Mouse (Mus musculus): ENCODE data around the gene Carns1. TPM values are rescaled to one million over a fixed set of nuclear protein-coding genes. Genes with fewer than 3 reads are reported as not detected.
A peak's percentile ranks its signal among the peaks of the same experiment; 100 is the strongest.

Gene Carns1
- polyA plus RNA-seq, 1 experiment from 2014 or later, result 2.6 TPM

DNA sequence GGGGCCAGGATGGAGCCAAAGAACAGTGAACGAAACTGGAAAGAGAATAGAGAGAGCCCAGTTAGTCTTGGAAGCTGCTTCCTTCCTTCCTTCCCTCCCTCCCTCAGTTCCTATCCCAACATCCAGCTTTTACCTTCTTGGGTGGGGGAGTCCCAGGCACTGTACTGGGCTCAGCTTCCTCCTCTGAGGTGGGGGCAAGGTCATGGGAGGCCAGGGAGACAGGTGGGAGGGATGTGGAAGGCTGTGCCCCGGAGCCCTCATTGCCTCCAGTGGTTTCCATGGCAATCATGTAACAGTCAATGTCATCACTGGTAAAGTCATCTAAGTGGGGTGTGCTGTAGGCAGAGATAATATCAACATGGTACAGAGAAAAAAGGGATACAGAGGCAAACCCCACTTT lies 20.8 kb upstream of the Carns1 start:
- Histone ChIP-seq H3K27me3 (replicated peaks; ENCODE audit: insufficient read depth, low read length) (no peaks in the 10 kb centered on the region), H3K9ac (replicated peaks; ENCODE audit: low read depth) (no peak overlapping the region), H3K4me1 (ENCODE audit: insufficient read depth, low read depth, low read length) (peaks cover 2% of the 10 kb centered on the region; the same call in 1 of the 2 replicates), H3K4me2 (replicated peaks; ENCODE audit: low read depth, low read length) (no peak overlapping the region), H3K4me3 (ENCODE audit: low read depth, low read length) (no peak overlapping the region), H3K36me3 (ENCODE audit: insufficient read depth, low read length) (peaks cover 24% of the 10 kb centered on the region; the same call in 1 of the 2 replicates), H3K27ac (ENCODE audit: low read length) (no peak overlapping the region), H3K9me3 (ENCODE audit: low read length) (no peaks in the 10 kb centered on the region)
- ATAC-seq (no peak), DNase-seq (ENCODE audit: low spot score) (no peak)
- TF ChIP-seq EP300 (IDR thresholded peaks at IDR 0.05) (no peak), CTCF (IDR thresholded peaks at IDR 0.05) (no peak)
- 46% methylated on average over 2 of the region's 2 CpGs for WGBS

DNA sequence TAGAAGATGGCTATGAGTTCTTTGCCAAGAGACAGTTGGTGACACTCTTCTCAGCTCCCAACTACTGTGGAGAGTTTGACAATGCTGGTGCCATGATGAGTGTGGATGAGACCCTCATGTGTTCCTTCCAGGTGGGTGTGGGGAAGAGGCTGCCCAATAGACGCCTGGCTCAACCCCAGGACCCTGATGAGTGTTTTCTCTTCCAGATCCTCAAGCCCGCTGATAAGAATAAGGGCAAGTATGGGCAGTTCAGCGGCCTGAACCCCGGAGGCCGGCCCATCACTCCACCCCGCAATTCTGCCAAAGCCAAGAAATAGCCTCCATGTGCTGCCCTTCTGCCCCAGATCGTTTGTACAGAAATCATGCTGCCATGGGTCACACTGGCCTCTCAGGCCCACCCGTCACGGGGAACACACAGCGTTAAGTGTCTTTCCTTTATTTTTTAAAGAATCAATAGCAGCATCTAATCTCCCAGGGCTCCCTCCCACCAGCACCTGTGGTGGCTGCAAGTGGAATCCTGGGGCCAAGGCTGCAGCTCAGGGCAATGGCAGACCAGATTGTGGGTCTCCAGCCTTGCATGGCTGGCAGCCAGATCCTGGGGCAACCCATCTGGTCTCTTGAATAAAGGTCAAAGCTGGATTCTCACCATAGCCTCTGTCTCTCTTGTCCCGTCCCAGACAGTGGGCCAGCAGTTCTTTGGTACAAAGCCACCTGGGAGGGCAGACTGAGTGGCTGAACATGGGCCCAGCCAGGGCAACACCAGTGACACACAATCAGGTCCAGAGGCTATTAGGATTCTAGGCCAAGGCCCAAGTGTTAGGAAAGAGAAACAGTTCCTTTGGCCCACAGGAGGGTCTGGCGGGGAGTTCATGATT lies 19.7 kb upstream of the Carns1 start:
- WGBS, result 76% methylated on average over 12 of the region's 12 CpGs
- H3K27ac ChIP-seq (ENCODE audit: low read length), result no peak overlapping the region
- H3K36me3 ChIP-seq (ENCODE audit: insufficient read depth, low read length), result peaks cover 24% of the 10 kb centered on the region; the same call in 1 of the 2 replicates
- DNase-seq (ENCODE audit: low spot score), result no peak
- TF ChIP-seq CTCF (IDR thresholded peaks at IDR 0.05), result no peak
- TF ChIP-seq EP300 (IDR thresholded peaks at IDR 0.05), result no peak
- H3K27me3 ChIP-seq (replicated peaks; ENCODE audit: insufficient read depth, low read length), result no peaks in the 10 kb centered on the region
- peaks cover 8% of the 10 kb centered on the region; the same call in 1 of the 2 replicates for H3K4me1 ChIP-seq (ENCODE audit: insufficient read depth, low read depth, low read length)
- no peak for ATAC-seq
- no peak overlapping the region for H3K4me2 ChIP-seq (replicated peaks; ENCODE audit: low read depth, low read length)
- no peak overlapping the region for H3K9ac ChIP-seq (replicated peaks; ENCODE audit: low read depth)
- H3K9me3 ChIP-seq (ENCODE audit: low read length), result no peaks in the 10 kb centered on the region
- H3K4me3 ChIP-seq (ENCODE audit: low read depth, low read length), result no peak overlapping the region

DNA sequence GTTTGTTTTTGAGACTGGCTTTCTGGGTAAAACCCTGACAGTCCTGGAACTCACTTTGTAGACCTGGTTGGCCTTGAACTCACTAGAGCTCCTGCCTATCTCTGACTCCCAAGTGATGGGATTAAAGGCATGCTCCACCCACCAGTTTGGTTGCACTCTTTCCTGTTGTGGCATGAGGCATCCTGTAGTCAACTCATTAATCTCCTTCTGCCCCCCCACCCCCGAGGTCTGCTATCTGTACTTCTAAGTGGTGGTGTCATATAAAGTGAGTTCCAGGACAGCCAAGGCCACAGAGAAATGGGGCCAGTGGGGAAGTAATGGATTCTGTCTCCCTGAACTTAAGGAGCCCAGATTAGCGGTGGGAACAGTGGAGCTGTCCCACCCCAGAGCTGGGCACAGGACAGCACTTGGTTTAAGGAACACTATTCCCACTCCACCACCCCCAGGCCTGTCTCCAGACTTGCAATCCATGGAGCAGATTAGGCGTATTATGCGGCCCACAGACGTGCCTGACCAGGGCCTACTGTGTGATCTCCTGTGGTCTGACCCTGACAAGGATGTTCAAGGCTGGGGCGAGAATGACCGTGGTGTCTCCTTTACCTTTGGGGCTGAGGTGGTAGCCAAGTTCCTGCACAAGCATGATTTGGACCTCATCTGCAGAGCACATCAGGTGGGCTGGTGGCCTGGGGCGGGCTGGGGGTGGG lies 18.9 kb upstream of the Carns1 start:
- no peak overlapping the region for H3K4me2 ChIP-seq (replicated peaks; ENCODE audit: low read depth, low read length)
- no peak overlapping the region for H3K27ac ChIP-seq (ENCODE audit: low read length)
- H3K9ac ChIP-seq (replicated peaks; ENCODE audit: low read depth), result no peak overlapping the region
- TF ChIP-seq CTCF (IDR thresholded peaks at IDR 0.05) (no peak), EP300 (IDR thresholded peaks at IDR 0.05) (no peak)
- ATAC-seq (no peak), DNase-seq (ENCODE audit: low spot score) (no peak)
- no peak overlapping the region for H3K4me3 ChIP-seq (ENCODE audit: low read depth, low read length)
- 78% methylated on average over 8 of the region's 8 CpGs for WGBS
- no peaks in the 10 kb centered on the region for H3K27me3 ChIP-seq (replicated peaks; ENCODE audit: insufficient read depth, low read length)
- peaks cover 8% of the 10 kb centered on the region; the same call in 1 of the 2 replicates for H3K4me1 ChIP-seq (ENCODE audit: insufficient read depth, low read depth, low read length)
- H3K9me3 ChIP-seq (ENCODE audit: low read length), result no peaks in the 10 kb centered on the region
- H3K36me3 ChIP-seq (ENCODE audit: insufficient read depth, low read length), result peaks cover 24% of the 10 kb centered on the region; the same call in 1 of the 2 replicates

DNA sequence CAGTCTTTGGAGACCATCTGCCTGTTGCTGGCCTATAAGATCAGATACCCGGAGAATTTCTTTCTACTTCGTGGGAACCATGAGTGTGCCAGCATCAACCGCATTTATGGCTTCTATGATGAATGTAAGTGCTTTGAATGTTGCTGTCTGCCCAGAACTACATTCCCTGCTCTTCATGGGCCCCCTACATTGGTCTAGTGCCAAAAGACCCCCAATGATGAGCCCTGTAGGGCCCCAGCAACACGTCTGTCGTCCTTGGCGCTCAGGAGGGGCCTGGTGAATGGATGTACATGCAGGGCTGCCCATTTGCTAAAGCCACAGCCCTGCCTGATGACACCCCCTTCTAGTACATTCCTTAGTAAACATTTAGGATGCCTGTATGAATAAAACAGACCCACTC lies 17.9 kb upstream of the Carns1 start:
- H3K4me1 ChIP-seq (ENCODE audit: insufficient read depth, low read depth, low read length), result peaks cover 8% of the 10 kb centered on the region; the same call in 1 of the 2 replicates

DNA sequence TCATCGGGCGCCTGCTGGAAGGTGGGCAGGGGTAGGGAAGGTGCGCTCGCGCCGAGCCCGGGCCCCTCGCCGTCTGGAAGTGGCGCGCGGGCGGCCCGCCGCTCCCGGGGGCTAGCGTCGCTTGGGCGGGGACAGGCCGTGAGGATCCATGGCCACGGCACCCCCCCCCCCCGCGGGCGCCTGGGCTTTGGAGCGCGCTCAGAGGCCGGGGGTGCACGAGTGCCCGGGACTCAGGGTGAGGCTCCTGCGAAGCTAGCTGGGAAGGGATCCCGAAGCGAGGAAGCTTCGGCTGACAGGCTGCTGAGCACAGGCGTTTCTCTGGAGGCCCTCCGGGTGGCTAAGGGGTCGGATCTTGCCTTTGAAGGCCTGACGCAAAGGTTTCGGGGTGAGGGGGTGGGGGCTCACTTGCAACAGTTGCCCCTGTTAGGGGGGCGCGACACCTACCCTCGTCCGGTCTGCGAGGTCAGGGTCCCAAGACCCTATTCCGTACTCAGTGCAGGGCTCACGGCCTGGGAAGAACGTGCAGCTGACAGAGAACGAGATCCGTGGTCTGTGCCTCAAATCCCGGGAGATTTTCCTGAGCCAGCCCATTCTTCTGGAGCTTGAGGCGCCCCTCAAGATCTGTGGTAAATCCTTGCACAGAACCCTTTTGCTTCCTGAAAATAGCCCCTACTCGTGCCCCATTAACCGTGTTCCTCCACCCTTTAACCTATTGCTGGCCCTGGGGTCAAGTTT lies 17.1 kb upstream of the Carns1 start:
- no peak for TF ChIP-seq EP300 (IDR thresholded peaks at IDR 0.05)
- no peak for TF ChIP-seq CTCF (IDR thresholded peaks at IDR 0.05)
- H3K9me3 ChIP-seq (ENCODE audit: low read length), result no peaks in the 10 kb centered on the region
- peak overlapping the region; percentile 87 for H3K4me2 ChIP-seq (replicated peaks; ENCODE audit: low read depth, low read length)
- peaks cover 8% of the 10 kb centered on the region; the same call in 1 of the 2 replicates for H3K4me1 ChIP-seq (ENCODE audit: insufficient read depth, low read depth, low read length)
- peak; percentile 53 for ATAC-seq
- peak overlapping the region; percentile 95 for H3K9ac ChIP-seq (replicated peaks; ENCODE audit: low read depth)
- peak overlapping the region; percentile 82 for H3K4me3 ChIP-seq (ENCODE audit: low read depth, low read length)
- peak overlapping the region; percentile 95 for H3K27ac ChIP-seq (ENCODE audit: low read length)
- WGBS, result under 1% methylated on average over 28 of the region's 52 CpGs
- peak; percentile 44 for DNase-seq (ENCODE audit: low spot score)
- peaks cover 24% of the 10 kb centered on the region; the same call in 1 of the 2 replicates for H3K36me3 ChIP-seq (ENCODE audit: insufficient read depth, low read length)
- H3K27me3 ChIP-seq (replicated peaks; ENCODE audit: insufficient read depth, low read length), result no peaks in the 10 kb centered on the region

More for the DNA sequence above, 17.9 kb upstream of the Carns1 start:
- H3K27me3 ChIP-seq (replicated peaks; ENCODE audit: insufficient read depth, low read length), result no peaks in the 10 kb centered on the region
- 52% methylated on average over 6 of the region's 6 CpGs for WGBS
- TF ChIP-seq EP300 (IDR thresholded peaks at IDR 0.05) (no peak), CTCF (IDR thresholded peaks at IDR 0.05) (no peak)
- H3K9ac ChIP-seq (replicated peaks; ENCODE audit: low read depth), result peak overlapping the region; percentile 95
- peaks cover 24% of the 10 kb centered on the region; the same call in 1 of the 2 replicates for H3K36me3 ChIP-seq (ENCODE audit: insufficient read depth, low read length)
- H3K9me3 ChIP-seq (ENCODE audit: low read length), result no peaks in the 10 kb centered on the region
- H3K4me2 ChIP-seq (replicated peaks; ENCODE audit: low read depth, low read length), result peak overlapping the region; percentile 87
- no peak overlapping the region for H3K27ac ChIP-seq (ENCODE audit: low read length)
- DNase-seq (ENCODE audit: low spot score) (no peak), ATAC-seq (no peak)
- peak overlapping the region; percentile 82 for H3K4me3 ChIP-seq (ENCODE audit: low read depth, low read length)
